Mouse (Mus musculus): ENCODE measurements around the gene Srp54c. TPM values are rescaled to one million over a fixed set of nuclear protein-coding genes. Genes with fewer than 3 reads are reported as not detected.
"Not testable (repeated sequence)": the region's sequence is repeated elsewhere in the genome, so short reads cannot be mapped to it uniquely, and the experiment has no call there.

Srp54c gene
- 39.5 and 49.0 TPM in 2 replicates for polyA plus RNA-seq (2012; rRNA removed)

GRCm38 (mm10) chr12:55229626-55230519, at the start of gene Srp54c:
Srp54c (plus strand) TSS chr12:55230168.
- not testable (repeated sequence) for DNase-seq (ENCODE audit: low read depth)

GRCm38 (mm10) chr12:55187686-55188085, 42.3 kb upstream of the Srp54c start:
- DNase-seq (ENCODE audit: low read depth) = not testable (repeated sequence)

- not testable (repeated sequence) for DNase-seq (ENCODE audit: low read depth)
Measured at GRCm38 (mm10) chr12:55189127-55189526, 40.8 kb upstream of the Srp54c start.

GRCm38 (mm10) chr12:55199306-55199705, 30.7 kb upstream of the Srp54c start, which contains the start of gene 1700047I17Rik2:
1700047I17Rik2 (plus strand) TSS chr12:55199592.
- not testable (repeated sequence) for DNase-seq (ENCODE audit: low read depth)

- DNase-seq (ENCODE audit: low read depth) = not testable (repeated sequence)
Measured at GRCm38 (mm10) chr12:55199799-55200198, 30.2 kb upstream of the Srp54c start.

- DNase-seq (ENCODE audit: low read depth) = not testable (repeated sequence)
Measured at GRCm38 (mm10) chr12:55212944-55213343, 17.0 kb upstream of the Srp54c start.

- DNase-seq (ENCODE audit: low read depth) = not testable (repeated sequence)
Measured at GRCm38 (mm10) chr12:55230520-55230861, 523 bp downstream of the Srp54c start.

GRCm38 (mm10) chr12:55242243-55242642, 12.3 kb downstream of the Srp54c start:
- DNase-seq (ENCODE audit: low read depth) = not testable (repeated sequence)

GRCm38 (mm10) chr12:55261950-55262349, 32.0 kb downstream of the Srp54c start:
- not testable (repeated sequence) for DNase-seq (ENCODE audit: low read depth)

- not testable (repeated sequence) for DNase-seq (ENCODE audit: low read depth)
Measured at GRCm38 (mm10) chr12:55263385-55263784, 33.4 kb downstream of the Srp54c start.

- DNase-seq (ENCODE audit: low read depth) = no peak
- no peak for TF ChIP-seq CTCF (IDR thresholded peaks at IDR 0.05; ENCODE audit: borderline replicate concordance, extremely low read depth, insufficient read depth, insufficient read length)
- TF ChIP-seq POLR2A (IDR thresholded peaks at IDR 0.05; ENCODE audit: borderline replicate concordance, extremely low read depth, insufficient read depth, insufficient read length, poor library complexity, severe bottlenecking) = no peak
Measured at GRCm38 (mm10) chr12:55272243-55272642, 42.3 kb downstream of the Srp54c start.

GRCm38 (mm10) chr12:55277583-55277982, 47.6 kb downstream of the Srp54c start:
- not testable (repeated sequence) for DNase-seq (ENCODE audit: low read depth)

- DNase-seq (ENCODE audit: low read depth) = no peak
- no peak for TF ChIP-seq CTCF (IDR thresholded peaks at IDR 0.05; ENCODE audit: borderline replicate concordance, extremely low read depth, insufficient read depth, insufficient read length)
- no peak for TF ChIP-seq POLR2A (IDR thresholded peaks at IDR 0.05; ENCODE audit: borderline replicate concordance, extremely low read depth, insufficient read depth, insufficient read length, poor library complexity, severe bottlenecking)
Measured at GRCm38 (mm10) chr12:55298112-55298511, 68.1 kb downstream of the Srp54c start.

- TF ChIP-seq CTCF (IDR thresholded peaks at IDR 0.05; ENCODE audit: borderline replicate concordance, extremely low read depth, insufficient read depth, insufficient read length) (no peak), POLR2A (IDR thresholded peaks at IDR 0.05; ENCODE audit: borderline replicate concordance, extremely low read depth, insufficient read depth, insufficient read length, poor library complexity, severe bottlenecking) (no peak)
- DNase-seq (ENCODE audit: low read depth) = no peak
Measured at GRCm38 (mm10) chr12:55299336-55299735, 69.4 kb downstream of the Srp54c start, which contains the start of gene 1110008L16Rik. 1110008L16Rik (plus strand) TSS chr12:55299577.

- no peak for DNase-seq (ENCODE audit: low read depth)
- TF ChIP-seq POLR2A (IDR thresholded peaks at IDR 0.05; ENCODE audit: borderline replicate concordance, extremely low read depth, insufficient read depth, insufficient read length, poor library complexity, severe bottlenecking) (no peak), CTCF (IDR thresholded peaks at IDR 0.05; ENCODE audit: borderline replicate concordance, extremely low read depth, insufficient read depth, insufficient read length) (no peak)
Measured at GRCm38 (mm10) chr12:55300820-55301351, 70.9 kb downstream of the Srp54c start.
